Mouse (Mus musculus): ENCODE data around the gene Bach2.

DNA sequence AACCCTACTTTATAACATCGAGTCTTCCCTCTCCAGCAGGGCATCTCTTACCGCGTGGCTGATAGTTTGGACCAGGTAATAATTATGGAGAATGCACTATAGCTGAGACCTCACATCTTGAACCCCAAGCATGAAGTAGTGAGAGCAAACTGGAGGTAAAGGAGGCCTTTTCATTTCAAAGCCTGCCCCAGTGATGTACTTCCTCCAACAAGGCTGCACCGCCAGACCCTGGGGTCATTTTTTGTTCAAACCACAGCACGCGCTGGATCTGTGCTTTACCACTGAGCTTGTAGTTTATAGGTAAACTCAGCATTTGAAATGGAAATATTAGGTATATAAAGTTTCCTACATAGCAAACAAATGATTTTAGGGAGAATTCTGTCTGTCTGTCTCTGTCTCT is 67.1 kb downstream of the Bach2 start:
- TF ChIP-seq CTCF (IDR thresholded peaks at IDR 0.05; ENCODE audit: extremely low read depth, insufficient read depth, insufficient read length, insufficient replicate concordance) (no peak), POLR2A (IDR thresholded peaks at IDR 0.05; ENCODE audit: low read depth, low read length) (no peak)

Data from spleen, adult 2 months (tissue).